Mouse (Mus musculus) monocyte, adult 59 days (primary cell): Measurements from ENCODE around the gene Dnajc8. TPM values are rescaled to one million over a fixed set of nuclear protein-coding genes. Genes with fewer than 3 reads are reported as not detected.

Source experiments
- total RNA-seq, 2 experiments: library from RNA; stranded (reverse); gene quantifications; one replicate each; pipeline ENCODE4 v1.2.4; 2023

The Dnajc8 gene
- total RNA-seq: 100 to 1,000 TPM in 1 of 2 experiments, 10 to 100 TPM in 1; 73.4 to 104 TPM

DNA sequence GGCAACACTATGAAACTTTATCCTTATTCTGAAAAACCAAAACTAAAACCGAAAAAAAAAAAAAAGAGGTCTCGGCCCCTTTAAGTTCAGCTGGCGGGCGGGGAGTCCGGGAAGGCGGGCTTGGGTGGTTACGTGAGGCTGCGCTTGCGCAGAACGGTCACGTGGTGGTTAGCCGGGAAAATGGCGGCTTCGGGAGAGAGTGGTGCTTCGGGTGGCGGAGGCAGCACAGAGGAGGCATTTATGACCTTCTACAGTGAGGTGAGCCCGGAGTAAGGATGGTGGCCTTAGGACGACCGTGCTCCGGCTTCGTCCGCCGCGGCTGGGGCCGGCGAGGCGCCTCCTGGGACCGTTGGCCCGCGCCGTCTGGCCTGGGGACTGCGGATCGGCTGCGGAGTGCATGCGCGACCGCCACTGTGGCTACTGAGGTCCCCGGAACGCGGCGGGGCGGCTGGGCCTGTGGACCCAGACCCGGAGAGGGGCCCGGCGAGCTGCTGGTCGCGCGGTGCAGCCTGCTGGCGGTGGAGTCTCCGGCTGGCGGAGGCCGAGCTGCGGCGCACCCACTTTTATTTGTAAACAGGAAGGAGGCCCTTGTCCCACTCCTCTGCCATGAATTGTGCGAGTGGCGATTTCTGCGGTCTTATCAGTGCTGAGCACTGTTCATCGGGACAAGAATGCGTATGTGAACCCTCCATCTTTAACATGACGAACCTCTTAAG, at the start of gene Dnajc8:
Dnajc8 (plus strand) TSS at position 145 of the 716 bp plus-strand sequence.

DNA sequence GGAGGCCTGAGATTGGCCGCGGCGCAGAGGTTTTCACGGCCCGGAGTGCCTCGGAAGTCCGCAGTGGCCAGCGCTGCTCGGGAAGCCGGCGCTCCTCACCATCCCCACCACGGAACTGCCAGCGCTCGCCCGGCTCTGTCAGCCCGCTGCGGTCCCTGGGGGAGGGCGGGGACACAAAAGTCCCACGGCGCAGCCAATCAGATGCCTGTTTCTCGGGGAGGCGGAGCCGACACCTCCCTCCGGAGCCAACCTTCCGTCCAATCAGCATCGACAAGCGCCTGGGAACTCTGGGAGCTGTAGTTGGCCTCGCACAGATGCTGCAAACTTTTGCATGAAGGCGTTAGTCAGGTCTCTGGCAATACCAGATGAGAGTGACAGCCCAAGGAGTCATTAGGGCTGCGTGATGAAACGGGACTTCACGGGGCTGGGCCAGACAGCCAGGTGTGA, 25.0 kb upstream of the Dnajc8 start, which contains the start of gene Sesn2:
Sesn2 (minus strand) TSS at position 150 of the 447 bp plus-strand sequence.

DNA sequence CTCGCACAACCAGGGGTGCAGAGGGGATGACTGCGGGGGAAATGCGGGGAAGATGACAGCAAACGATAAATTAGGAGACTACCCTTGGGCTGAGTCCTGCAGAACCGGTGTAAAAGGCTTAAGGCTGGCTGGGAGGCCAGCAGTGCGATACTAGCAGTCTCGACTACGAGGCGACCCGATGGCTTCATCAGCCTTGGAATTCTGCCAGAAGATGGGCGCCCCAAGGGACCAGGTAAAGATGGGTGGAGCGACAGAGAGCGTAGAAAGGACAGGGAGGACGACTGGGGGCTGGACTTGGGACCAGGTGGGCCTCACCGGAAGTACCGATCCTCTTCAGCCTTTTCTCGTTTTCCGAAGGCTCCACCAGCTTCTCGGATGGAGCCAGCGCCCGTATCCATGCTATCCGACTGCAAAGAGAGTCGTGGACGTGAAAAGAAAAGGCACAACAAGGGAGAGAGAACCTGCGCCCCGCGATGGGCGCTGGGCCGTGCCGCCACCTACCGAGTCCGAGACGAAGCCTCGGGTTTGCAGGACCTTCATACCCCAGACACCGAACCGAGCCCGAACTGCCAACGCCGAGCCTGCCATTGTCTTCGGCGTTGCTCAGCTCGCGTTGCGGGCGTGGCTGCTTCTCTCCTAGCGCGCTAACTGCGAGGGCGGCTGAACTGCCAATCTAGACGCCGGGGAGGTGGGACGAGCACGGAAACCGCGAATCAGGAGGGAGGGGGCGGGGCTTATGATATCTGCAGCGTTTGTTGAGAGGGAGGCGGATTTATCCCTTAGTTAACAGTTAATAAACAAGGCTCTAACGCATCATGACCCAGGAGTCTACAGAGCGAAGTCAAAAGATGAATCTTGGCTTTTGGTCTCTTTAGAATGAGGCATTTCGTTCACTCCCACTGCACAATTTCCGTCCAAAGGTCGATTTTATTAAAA, 2.1 kb upstream of the Dnajc8 start, which contains the start of gene Atpif1:
Atpif1 (minus strand) TSS at position 679 of the 936 bp plus-strand sequence.

DNA sequence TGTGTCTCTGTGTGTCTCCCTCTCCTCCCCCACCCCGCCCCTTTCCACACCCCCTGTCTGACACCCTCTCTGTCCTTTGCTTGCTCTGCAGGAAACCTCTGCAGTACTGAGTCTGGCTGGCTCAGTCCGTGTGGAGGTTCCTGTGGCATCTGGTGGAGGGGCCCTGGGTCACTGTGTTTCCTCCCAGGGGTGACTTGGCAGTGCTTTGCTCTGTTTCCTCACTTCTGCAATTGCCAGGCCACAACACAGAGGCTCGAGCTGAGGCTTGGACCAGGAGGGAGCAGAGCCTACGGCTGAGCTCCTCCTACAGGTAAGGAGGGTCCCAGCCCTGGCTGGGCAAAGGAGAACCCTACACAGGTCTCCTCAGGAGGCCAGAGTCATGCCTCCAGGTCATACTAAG, 28.6 kb downstream of the Dnajc8 start, which contains the start of gene Ptafr:
Ptafr (plus strand) TSS at position 103 of the 400 bp plus-strand sequence.

Other genes starting within 250 kb of the Dnajc8 start
- gene Rab42, start 232.2 kb upstream of the Dnajc8 start, total RNA-seq: 1 to 10 TPM in 1 of 2 experiments, not detected in 1; 1.2 TPM
- 10 to 100 TPM; 35.1 to 35.6 TPM for gene Trnau1ap, start 206.0 kb upstream of the Dnajc8 start, total RNA-seq
- gene Rcc1, start 181.9 kb upstream of the Dnajc8 start, total RNA-seq: 10 to 100 TPM; 25.6 to 26.3 TPM
- gene Phactr4, start 113.1 kb upstream of the Dnajc8 start, total RNA-seq: 10 to 100 TPM; 31.4 to 34.2 TPM
- 1 to 10 TPM; 6.5 to 6.8 TPM for gene Med18, start 71.6 kb upstream of the Dnajc8 start, total RNA-seq
- gene Sesn2, start 25.0 kb upstream of the Dnajc8 start, total RNA-seq: 10 to 100 TPM; 23.1 to 25.2 TPM
- 100 to 1,000 TPM; 109 to 112 TPM for gene Atpif1, start 1.9 kb upstream of the Dnajc8 start, total RNA-seq
- 10 to 100 TPM; 52.8 to 55.1 TPM for gene Ptafr, start 28.5 kb downstream of the Dnajc8 start, total RNA-seq
- 10 to 100 TPM; 32.9 to 39.3 TPM for gene Eya3, start 103.4 kb downstream of the Dnajc8 start, total RNA-seq
- 1 to 10 TPM; 3.6 to 5.0 TPM for gene Xkr8, start 197.0 kb downstream of the Dnajc8 start, total RNA-seq
- gene Smpdl3b, start 221.7 kb downstream of the Dnajc8 start, total RNA-seq: 10 to 100 TPM; 48.7 to 50.5 TPM
- 10 to 100 TPM; 13.5 to 15.9 TPM for gene Rpa2, start 232.8 kb downstream of the Dnajc8 start, total RNA-seq